Mouse (Mus musculus): ENCODE measurements around the gene Nkx1-1. TPM values are rescaled to one million over a fixed set of nuclear protein-coding genes. Genes with fewer than 3 reads are reported as not detected.
A peak's percentile ranks its signal among the peaks of the same experiment; 100 is the strongest.

The Nkx1-1 gene
- total and polyA plus RNA-seq, 2 experiments from 2014 or later = 0.60 TPM; not detected in 1

- DNase-seq (ENCODE audit: low spot score) (no peak), ATAC-seq (ENCODE audit: low FRiP score) (0 out of 2 replicates have a peak, but pooled peaks have one; percentile 39)
- under 1% methylated on average over 56 of the region's 64 CpGs for WGBS
- Histone ChIP-seq H3K27ac (ENCODE audit: low read depth, low read length) (no peak overlapping the region), H3K9me3 (ENCODE audit: low read length) (no peaks in the 10 kb centered on the region), H3K9ac (replicated peaks; ENCODE audit: low read length, poor library complexity, severe bottlenecking) (no peak overlapping the region), H3K4me1 (ENCODE audit: insufficient read depth, low read length) (no peaks in the 10 kb centered on the region; the same call in 1 of the 2 replicates), H3K4me3 (ENCODE audit: low read depth, low read length) (peak overlapping the region; percentile 20; the same call in 1 of the 2 replicates), H3K27me3 (ENCODE audit: insufficient read depth, low read length) (peaks cover 72% of the 10 kb centered on the region), H3K36me3 (ENCODE audit: insufficient read depth, low read length) (no peaks in the 10 kb centered on the region), H3K4me2 (ENCODE audit: low read depth, low read length, poor library complexity, severe bottlenecking) (peak overlapping the region; percentile 29)
- no peak for TF ChIP-seq CTCF (IDR thresholded peaks at IDR 0.05)
Measured at GRCm38 (mm10) chr5:33430511-33431172, 3.1 kb downstream of the Nkx1-1 start.

GRCm38 (mm10) chr5:33430106-33430505 is 3.7 kb downstream of the Nkx1-1 start:
- WGBS = 2% methylated on average over 16 of the region's 16 CpGs
- no peaks in the 10 kb centered on the region for H3K9me3 ChIP-seq (ENCODE audit: low read length)
- no peak for ATAC-seq (ENCODE audit: low FRiP score)
- no peak overlapping the region for H3K27ac ChIP-seq (ENCODE audit: low read depth, low read length)
- no peak overlapping the region for H3K9ac ChIP-seq (replicated peaks; ENCODE audit: low read length, poor library complexity, severe bottlenecking)
- H3K4me2 ChIP-seq (ENCODE audit: low read depth, low read length, poor library complexity, severe bottlenecking) = no peak overlapping the region
- no peak for TF ChIP-seq CTCF (IDR thresholded peaks at IDR 0.05)
- H3K36me3 ChIP-seq (ENCODE audit: insufficient read depth, low read length) = no peaks in the 10 kb centered on the region
- DNase-seq (ENCODE audit: low spot score) = no peak
- H3K4me1 ChIP-seq (ENCODE audit: insufficient read depth, low read length) = no peaks in the 10 kb centered on the region; the same call in 1 of the 2 replicates
- H3K4me3 ChIP-seq (ENCODE audit: low read depth, low read length) = no peak overlapping the region
- peaks cover 66% of the 10 kb centered on the region for H3K27me3 ChIP-seq (ENCODE audit: insufficient read depth, low read length)

GRCm38 (mm10) chr5:33427461-33427860 is 6.3 kb downstream of the Nkx1-1 start:
- Histone ChIP-seq H3K27me3 (ENCODE audit: insufficient read depth, low read length) (peaks cover 43% of the 10 kb centered on the region), H3K9me3 (ENCODE audit: low read length) (no peaks in the 10 kb centered on the region), H3K36me3 (ENCODE audit: insufficient read depth, low read length) (no peaks in the 10 kb centered on the region), H3K4me1 (ENCODE audit: insufficient read depth, low read length) (no peaks in the 10 kb centered on the region), H3K4me3 (ENCODE audit: low read depth, low read length) (no peak overlapping the region), H3K27ac (ENCODE audit: low read depth, low read length) (no peak overlapping the region), H3K4me2 (ENCODE audit: low read depth, low read length, poor library complexity, severe bottlenecking) (no peak overlapping the region), H3K9ac (replicated peaks; ENCODE audit: low read length, poor library complexity, severe bottlenecking) (no peak overlapping the region)
- TF ChIP-seq CTCF (IDR thresholded peaks at IDR 0.05) = no peak
- DNase-seq (ENCODE audit: low spot score) (no peak), ATAC-seq (ENCODE audit: low FRiP score) (no peak)

- Histone ChIP-seq H3K36me3 (ENCODE audit: insufficient read depth, low read length) (0 out of 2 replicates have a peak, but pooled peaks cover 8% of the 10 kb centered on the region), H3K27me3 (ENCODE audit: insufficient read depth, low read length) (no peaks in the 10 kb centered on the region), H3K4me3 (ENCODE audit: low read depth, low read length) (no peak overlapping the region), H3K9ac (replicated peaks; ENCODE audit: low read length, poor library complexity, severe bottlenecking) (no peak overlapping the region), H3K4me2 (ENCODE audit: low read depth, low read length, poor library complexity, severe bottlenecking) (no peak overlapping the region), H3K27ac (ENCODE audit: low read depth, low read length) (no peak overlapping the region), H3K4me1 (ENCODE audit: insufficient read depth, low read length) (no peaks in the 10 kb centered on the region), H3K9me3 (ENCODE audit: low read length) (no peaks in the 10 kb centered on the region)
- 84% methylated on average over 3 of the region's 3 CpGs for WGBS
- DNase-seq (ENCODE audit: low spot score) (no peak), ATAC-seq (ENCODE audit: low FRiP score) (no peak)
- TF ChIP-seq CTCF (IDR thresholded peaks at IDR 0.05) = no peak
Measured at GRCm38 (mm10) chr5:33420313-33420712, 13.5 kb downstream of the Nkx1-1 start.

- Histone ChIP-seq H3K36me3 (ENCODE audit: insufficient read depth, low read length) (peaks cover 9% of the 10 kb centered on the region), H3K4me2 (ENCODE audit: low read depth, low read length, poor library complexity, severe bottlenecking) (no peak overlapping the region), H3K27ac (ENCODE audit: low read depth, low read length) (no peak overlapping the region), H3K27me3 (ENCODE audit: insufficient read depth, low read length) (no peaks in the 10 kb centered on the region), H3K4me3 (ENCODE audit: low read depth, low read length) (no peak overlapping the region), H3K9ac (replicated peaks; ENCODE audit: low read length, poor library complexity, severe bottlenecking) (no peak overlapping the region), H3K9me3 (ENCODE audit: low read length) (no peaks in the 10 kb centered on the region), H3K4me1 (ENCODE audit: insufficient read depth, low read length) (no peaks in the 10 kb centered on the region)
- DNase-seq (ENCODE audit: low spot score) = no peak
- TF ChIP-seq CTCF (IDR thresholded peaks at IDR 0.05) = no peak
- WGBS = 42% methylated on average over 12 of the region's 12 CpGs
- ATAC-seq (ENCODE audit: low FRiP score) = no peak
Measured at GRCm38 (mm10) chr5:33400819-33401218, 33.0 kb downstream of the Nkx1-1 start.

- TF ChIP-seq CTCF (IDR thresholded peaks at IDR 0.05) = no peak
- Histone ChIP-seq H3K4me1 (ENCODE audit: insufficient read depth, low read length) (no peaks in the 10 kb centered on the region), H3K9me3 (ENCODE audit: low read length) (no peaks in the 10 kb centered on the region), H3K27ac (ENCODE audit: low read depth, low read length) (no peak overlapping the region), H3K27me3 (ENCODE audit: insufficient read depth, low read length) (no peaks in the 10 kb centered on the region), H3K4me2 (ENCODE audit: low read depth, low read length, poor library complexity, severe bottlenecking) (no peak overlapping the region), H3K9ac (replicated peaks; ENCODE audit: low read length, poor library complexity, severe bottlenecking) (no peak overlapping the region), H3K4me3 (ENCODE audit: low read depth, low read length) (no peak overlapping the region), H3K36me3 (ENCODE audit: insufficient read depth, low read length) (peaks cover 15% of the 10 kb centered on the region)
- WGBS = 81% methylated on average over 7 of the region's 7 CpGs
- ATAC-seq (ENCODE audit: low FRiP score) (no peak), DNase-seq (ENCODE audit: low spot score) (no peak)
Measured at GRCm38 (mm10) chr5:33396828-33397227, 36.9 kb downstream of the Nkx1-1 start.

Measured in midbrain, postnatal 0 days (tissue).